Mouse (Mus musculus) layer of hippocampus, postnatal 14 days (tissue): ENCODE results near the gene Arpc5. TPM values are rescaled to one million over a fixed set of nuclear protein-coding genes. Genes with fewer than 3 reads are reported as not detected.
"Not testable (repeated sequence)": the region's sequence is repeated elsewhere in the genome, so short reads cannot be mapped to it uniquely, and the experiment has no call there.

Experiments
- DNase-seq, 2 experiments: peaks; one replicate each; pipeline ENCODE4 v3.0.0; 2021 to 2022; ENCODE audit warnings: low spot score in 2 of 2, mixed read lengths in 1 of 2
- total RNA-seq, 2 experiments: library from RNA; stranded (reverse); gene quantifications; 2 replicates each; pipeline ENCODE4 v1.2.3; 2021

The Arpc5 gene
- total RNA-seq, 2 experiments from 2014 or later: 237 to 247 TPM

DNA sequence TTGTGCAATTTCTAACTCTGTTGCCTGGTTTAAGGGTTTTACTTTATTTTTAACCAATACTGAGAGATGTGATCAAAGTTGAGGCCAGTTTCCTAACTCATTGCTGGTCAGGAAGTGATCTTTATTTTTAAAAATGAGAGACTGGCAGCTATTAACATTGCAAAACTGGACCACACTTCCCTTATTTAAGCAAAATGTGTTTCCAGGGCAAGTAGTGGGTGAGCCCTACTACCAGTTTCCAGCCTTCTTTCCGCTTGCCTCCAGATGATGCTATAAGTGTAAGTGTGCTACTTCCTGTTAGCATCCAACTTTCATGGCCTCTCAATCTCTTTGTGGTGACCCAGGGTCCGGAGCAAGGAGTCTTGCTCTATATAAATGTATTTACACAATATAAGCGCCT, 8.3 kb downstream of the Arpc5 start:
- DNase-seq: not testable (repeated sequence)

- DNase-seq: peak; percentile 57 to 63
Measured at GRCm38 (mm10) chr1:152779071-152779737, 12.9 kb downstream of the Arpc5 start.

DNA sequence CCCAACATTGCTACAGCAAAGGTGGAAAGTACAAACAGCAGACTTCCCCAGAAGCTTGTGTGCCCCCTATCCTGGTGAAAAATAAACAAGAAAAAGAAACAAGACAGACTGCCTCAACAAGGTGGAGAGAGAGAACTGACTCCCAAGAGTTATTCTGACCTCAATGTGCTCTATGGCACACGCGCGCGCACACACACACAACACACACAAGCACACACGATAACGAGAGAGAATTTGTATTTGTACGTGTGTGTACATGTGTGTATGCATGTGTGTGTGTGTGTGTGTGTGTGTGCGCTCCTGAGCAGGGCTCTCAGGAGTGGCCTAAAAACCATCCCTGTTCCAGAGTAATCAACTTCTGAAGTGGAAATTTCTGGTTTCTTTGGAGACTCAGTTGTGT, 18.3 kb downstream of the Arpc5 start:
- DNase-seq: no peak

DNA sequence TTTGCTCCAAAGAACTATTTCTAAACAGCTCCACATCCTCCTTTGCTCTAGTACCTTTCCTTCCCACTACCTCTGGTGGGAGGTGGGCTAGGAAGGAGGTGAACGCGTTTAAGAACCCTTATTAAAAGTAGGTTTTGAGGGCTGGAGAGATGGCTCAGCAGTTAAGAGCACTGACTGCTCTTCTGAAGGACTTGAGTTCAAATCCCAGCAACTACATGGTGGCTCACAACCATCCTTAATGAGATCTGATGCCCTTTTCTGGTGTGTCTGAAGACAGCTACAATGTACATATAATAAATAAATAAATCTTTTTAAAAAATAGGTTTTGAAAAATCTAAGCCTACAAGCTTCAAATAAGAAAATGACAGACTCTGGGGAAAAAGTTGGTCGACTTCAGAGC, 19.1 kb downstream of the Arpc5 start:
- not testable (repeated sequence) for DNase-seq

- DNase-seq: no peak
Measured at GRCm38 (mm10) chr1:152786953-152787352, 20.6 kb downstream of the Arpc5 start.

DNA sequence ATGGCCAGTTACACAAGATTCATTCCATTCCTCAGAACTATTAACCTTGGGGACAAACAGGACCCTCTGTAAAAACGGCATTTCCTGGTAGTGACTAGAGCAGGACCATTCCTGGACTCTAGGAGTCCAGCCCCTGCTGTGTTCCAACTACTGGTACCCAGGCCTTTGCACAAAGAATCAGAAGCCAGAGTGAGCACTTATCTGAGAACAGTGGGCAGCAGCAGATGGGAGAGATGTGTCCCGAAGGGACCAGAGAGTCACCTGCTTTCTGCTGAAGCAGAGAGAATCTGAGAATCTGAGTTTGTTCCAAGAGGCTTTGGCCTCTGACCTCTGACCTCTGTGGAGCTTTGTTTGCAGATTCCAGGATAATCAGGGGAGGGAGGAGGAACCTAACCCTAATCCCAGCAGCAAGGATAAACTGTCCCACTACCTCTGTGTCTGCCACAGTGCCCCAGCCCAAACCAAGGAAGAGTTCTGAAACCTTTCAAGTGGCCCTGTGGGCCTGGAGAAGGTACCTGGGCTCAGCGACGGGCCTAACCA, 21.8 kb downstream of the Arpc5 start:
- DNase-seq: no peak

GRCm38 (mm10) chr1:152790254-152790653, 23.9 kb downstream of the Arpc5 start:
- DNase-seq: no peak

- no peak for DNase-seq
Measured at GRCm38 (mm10) chr1:152790821-152791220, 24.5 kb downstream of the Arpc5 start.

GRCm38 (mm10) chr1:152791269-152791668, 24.9 kb downstream of the Arpc5 start:
- no peak for DNase-seq

GRCm38 (mm10) chr1:152792736-152793494, 26.6 kb downstream of the Arpc5 start:
- DNase-seq: peak in 1 of 2 experiments; percentile 65

GRCm38 (mm10) chr1:152793495-152794130, 27.3 kb downstream of the Arpc5 start:
- no peak for DNase-seq

GRCm38 (mm10) chr1:152795688-152796255, 29.4 kb downstream of the Arpc5 start:
- DNase-seq: no peak

GRCm38 (mm10) chr1:152796683-152797263, 30.4 kb downstream of the Arpc5 start:
- DNase-seq: no peak

- DNase-seq: no peak
Measured at GRCm38 (mm10) chr1:152798125-152798524, 31.8 kb downstream of the Arpc5 start.

GRCm38 (mm10) chr1:152799897-152800296, 33.6 kb downstream of the Arpc5 start, which contains the start of gene Ncf2:
Gene Ncf2, plus strand, starts transcription at chr1:152800194.
- DNase-seq: no peak

GRCm38 (mm10) chr1:152800633-152801176, 34.4 kb downstream of the Arpc5 start:
- DNase-seq: no peak

DNA sequence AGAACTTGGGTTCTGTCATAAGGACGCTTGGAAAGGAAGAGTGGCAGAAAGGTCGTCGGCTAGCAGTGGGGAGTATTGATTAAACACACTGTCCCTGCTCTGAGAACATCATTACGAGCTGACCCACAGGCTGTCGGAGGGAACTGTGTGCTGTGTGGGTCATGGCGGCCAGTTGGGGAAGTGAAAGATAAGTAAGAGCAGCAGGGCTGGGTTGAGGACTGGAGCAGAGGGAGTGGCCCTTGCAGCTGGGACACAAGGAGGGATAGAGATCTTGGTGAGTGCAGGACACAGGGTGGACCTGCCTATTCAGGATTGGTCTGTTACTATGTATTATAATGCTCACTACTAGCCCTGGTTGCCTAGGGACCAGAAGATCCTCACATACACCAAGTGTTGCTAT, 38.6 kb downstream of the Arpc5 start:
- DNase-seq: no peak

- DNase-seq: no peak
Measured at GRCm38 (mm10) chr1:152807619-152808391, 41.5 kb downstream of the Arpc5 start.

DNA sequence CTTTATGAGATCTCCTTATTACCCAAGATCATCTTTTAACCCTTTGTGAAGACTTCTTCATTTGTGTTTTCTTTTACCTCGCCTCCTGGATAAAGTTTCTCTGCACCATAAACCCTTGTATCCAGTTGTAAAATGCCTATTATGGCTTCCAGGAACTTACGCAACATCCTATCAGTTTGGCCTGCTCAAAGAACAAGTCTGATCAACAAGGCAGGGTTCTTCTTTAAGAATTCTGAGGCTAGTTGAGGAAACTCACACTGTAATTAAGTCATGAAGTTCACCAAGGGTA, 42.0 kb downstream of the Arpc5 start:
- no peak for DNase-seq

- no peak for DNase-seq
Measured at GRCm38 (mm10) chr1:152809541-152810252, 43.4 kb downstream of the Arpc5 start.
